In genomic region chr7:126823202-126823711, GRCm38 (mm10) we compare ENCODE assay signal across 9 mouse cellular contexts. TPM values are rescaled to one million over a fixed set of nuclear protein-coding genes. Genes with fewer than 3 reads are reported as not detected.
A peak's percentile ranks its signal among the peaks of the same experiment; 100 is the strongest.
DNase-seq lines count a peak whose midpoint lies in the region; ATAC-seq lines count a peak whose summit lies in the region.
"Had no signal": no experiment of that assay in that cellular context is flagged by ENCODE, and none has a peak within 500 bp of the region (broad histone marks: within the 10 kb centered on the region; RNA-seq: fewer than 3 reads in every experiment).

No protein-coding gene starts in this region.

- H3K9me3 ChIP-seq in lung, embryonic 15.5 days = no peaks in the 10 kb centered on the region
- no peaks in the 10 kb centered on the region for H3K9me3 ChIP-seq in hindbrain, embryonic 14.5 days (ENCODE audit: control insufficient read depth, low read length)
- no peaks in the 10 kb centered on the region for H3K9me3 ChIP-seq in neural tube, embryonic 11.5 days (ENCODE audit: control insufficient read depth, low read length)

- no peaks in the 10 kb centered on the region for H3K36me3 ChIP-seq in lung, embryonic 15.5 days
- H3K36me3 ChIP-seq in hindbrain, embryonic 14.5 days (replicated peaks; ENCODE audit: control insufficient read depth, insufficient read depth) = peaks cover 10% of the 10 kb centered on the region; the same call in 1 of the 2 replicates
- no peaks in the 10 kb centered on the region for H3K36me3 ChIP-seq in neural tube, embryonic 11.5 days (ENCODE audit: control insufficient read depth, insufficient read depth, low read length)

- peak overlapping the region; percentile 19 for H3K4me3 ChIP-seq in lung, embryonic 15.5 days
- peak overlapping the region; percentile 75 for H3K4me3 ChIP-seq in hindbrain, embryonic 14.5 days (replicated peaks; ENCODE audit: low read length)
- peak overlapping the region; percentile 46 for H3K4me3 ChIP-seq in neural tube, embryonic 11.5 days (ENCODE audit: low read depth, low read length)

- WGBS in lung, embryonic 15.5 days = 4% methylated on average over 12 of the region's 19 CpGs
- WGBS in hindbrain, embryonic 14.5 days = 0% methylated on average over 18 of the region's 19 CpGs
- WGBS in neural tube, embryonic 11.5 days = 0% methylated on average over 14 of the region's 19 CpGs

- peak overlapping the region; percentile 50 for H3K4me2 ChIP-seq in lung, embryonic 15.5 days
- H3K4me2 ChIP-seq in hindbrain, embryonic 14.5 days (replicated peaks) = peak overlapping the region; percentile 52
- peak overlapping the region; percentile 75 for H3K4me2 ChIP-seq in neural tube, embryonic 11.5 days (ENCODE audit: low read depth)

- H3K4me1 ChIP-seq in lung, embryonic 15.5 days = 0 out of 2 replicates have a peak, but pooled peaks cover 8% of the 10 kb centered on the region
- peaks cover 29% of the 10 kb centered on the region for H3K4me1 ChIP-seq in hindbrain, embryonic 14.5 days (replicated peaks; ENCODE audit: control insufficient read depth, insufficient read depth, low read length)
- peaks cover 12% of the 10 kb centered on the region for H3K4me1 ChIP-seq in neural tube, embryonic 11.5 days (ENCODE audit: control insufficient read depth, insufficient read depth, low read length)

- H3K27me3 ChIP-seq in lung, embryonic 15.5 days = peaks cover 26% of the 10 kb centered on the region
- no peaks in the 10 kb centered on the region for H3K27me3 ChIP-seq in hindbrain, embryonic 14.5 days (ENCODE audit: control insufficient read depth, insufficient read depth, low read length)
- H3K27me3 ChIP-seq in neural tube, embryonic 11.5 days (ENCODE audit: control insufficient read depth, insufficient read depth, low read length) = peaks cover 5% of the 10 kb centered on the region; the same call in 1 of the 2 replicates

- H3K9ac ChIP-seq in lung, embryonic 15.5 days = no peak overlapping the region
- peak overlapping the region; percentile 90 for H3K9ac ChIP-seq in hindbrain, embryonic 14.5 days
- H3K9ac ChIP-seq in neural tube, embryonic 11.5 days (ENCODE audit: low read length) = peak overlapping the region; percentile 71

- DNase-seq in adrenal gland, adult (ENCODE audit: inconsistent age in 2 of 2, low spot score in 1 of 2) = peak; percentile 36 to 67
- DNase-seq in adrenal gland, adult 8-10 months = no peak
- no peak for DNase-seq in lung, postnatal 25 days (ENCODE audit: low spot score)
- DNase-seq in hindbrain, embryonic 14.5 days (ENCODE audit: low spot score) = peak; percentile 58
- peak; percentile 64 for DNase-seq in neural tube, embryonic 11.5 days (ENCODE audit: low spot score)
- DNase-seq in testis, postnatal 10 days (ENCODE audit: low spot score) = no peak
- DNase-seq in yolk sac, embryonic 10.5 days (ENCODE audit: low spot score) = no peak

- no peak for ATAC-seq in lung, embryonic 15.5 days (ENCODE audit: borderline replicate concordance, extremely low read depth, low FRiP score, low TSS enrichment)
- ATAC-seq in hindbrain, embryonic 14.5 days (ENCODE audit: low FRiP score) = peak; percentile 81
- ATAC-seq in neural tube, embryonic 11.5 days (ENCODE audit: insufficient read depth, low FRiP score, low TSS enrichment) = peak; percentile 72

- H3K27ac ChIP-seq in lung, embryonic 15.5 days = no peak overlapping the region
- H3K27ac ChIP-seq in hindbrain, embryonic 14.5 days = peak overlapping the region; percentile 94
- peak overlapping the region; percentile 62 for H3K27ac ChIP-seq in neural tube, embryonic 11.5 days (ENCODE audit: low read depth, low read length)

RNA-seq across cellular contexts. Expression of gene 4930451I11Rik, which starts 8.2 kb away (rescaled TPM):
- not detected for total RNA-seq in adrenal gland, adult 8-10 months (2022)
- not detected in 2 replicates for polyA plus RNA-seq in lung, embryonic 15.5 days (2015; fragmentation: Nextera tagmentation; extraction: Ambion mirVana)
- polyA plus RNA-seq in hindbrain, embryonic 14.5 days (2014; fragmentation: Nextera tagmentation; extraction: Ambion mirVana) = 0.74 TPM in 1 of 2 replicates, not detected in the other
- polyA plus RNA-seq in neural tube, embryonic 11.5 days (2014; fragmentation: Nextera tagmentation; extraction: Ambion mirVana) = not detected in 2 replicates
- total RNA-seq: left cerebral cortex, postnatal 36 days had no signal

RNA-seq across cellular contexts. Expression of gene Doc2a, which starts 24.0 kb away (rescaled TPM):
- total RNA-seq in adrenal gland, adult 8-10 months (2022) = 1 to 10 TPM in 2 of 4 experiments, under 1 TPM in 2; 0.15 to 1.4 (median 1.1) TPM
- polyA plus RNA-seq in lung, embryonic 15.5 days (2015; fragmentation: Nextera tagmentation; extraction: Ambion mirVana) = 0.81 and 1.1 TPM in 2 replicates
- 16.5 and 25.7 TPM in 2 replicates for polyA plus RNA-seq in hindbrain, embryonic 14.5 days (2014; fragmentation: Nextera tagmentation; extraction: Ambion mirVana)
- polyA plus RNA-seq in neural tube, embryonic 11.5 days (2014; fragmentation: Nextera tagmentation; extraction: Ambion mirVana) = 4.4 and 5.6 TPM in 2 replicates

RNA-seq across cellular contexts. Expression of gene Fam57b, which starts 25.8 kb away (rescaled TPM):
- 10 to 100 TPM in 3 of 4 experiments, 1 to 10 TPM in 1; 9.4 to 16.7 (median 13.8) TPM for total RNA-seq in adrenal gland, adult 8-10 months (2022)
- 0.10 and 0.19 TPM in 2 replicates for polyA plus RNA-seq in lung, embryonic 15.5 days (2015; fragmentation: Nextera tagmentation; extraction: Ambion mirVana)
- 53.2 and 54.7 TPM in 2 replicates for polyA plus RNA-seq in hindbrain, embryonic 14.5 days (2014; fragmentation: Nextera tagmentation; extraction: Ambion mirVana)
- polyA plus RNA-seq in neural tube, embryonic 11.5 days (2014; fragmentation: Nextera tagmentation; extraction: Ambion mirVana) = 14.3 and 14.4 TPM in 2 replicates

RNA-seq across cellular contexts. Expression of gene Ppp4c, which starts 31.0 kb away (rescaled TPM):
- total RNA-seq in adrenal gland, adult 8-10 months (2022) = 100 to 1,000 TPM in 1 of 4 experiments, 10 to 100 TPM in 3; 85.9 to 100 (median 94.9) TPM
- 260 and 262 TPM in 2 replicates for polyA plus RNA-seq in lung, embryonic 15.5 days (2015; fragmentation: Nextera tagmentation; extraction: Ambion mirVana)
- polyA plus RNA-seq in hindbrain, embryonic 14.5 days (2014; fragmentation: Nextera tagmentation; extraction: Ambion mirVana) = 177 and 182 TPM in 2 replicates
- polyA plus RNA-seq in neural tube, embryonic 11.5 days (2014; fragmentation: Nextera tagmentation; extraction: Ambion mirVana) = 318 and 344 TPM in 2 replicates

RNA-seq across cellular contexts. Expression of gene Hirip3, which starts 38.5 kb away (rescaled TPM):
- total RNA-seq in adrenal gland, adult 8-10 months (2022) = 10 to 100 TPM in 3 of 4 experiments, 1 to 10 TPM in 1; 8.7 to 21.8 (median 15.2) TPM
- polyA plus RNA-seq in lung, embryonic 15.5 days (2015; fragmentation: Nextera tagmentation; extraction: Ambion mirVana) = 31.6 and 34.4 TPM in 2 replicates
- polyA plus RNA-seq in hindbrain, embryonic 14.5 days (2014; fragmentation: Nextera tagmentation; extraction: Ambion mirVana) = 10.1 and 11.1 TPM in 2 replicates
- 21.0 and 23.4 TPM in 2 replicates for polyA plus RNA-seq in neural tube, embryonic 11.5 days (2014; fragmentation: Nextera tagmentation; extraction: Ambion mirVana)

Comparison
In these comparisons a context has a peak if more than half of its experiments do, and no peak if none do; other contexts are left out.
1. DNase-seq: peak in adrenal gland, adult (2 of 2), hindbrain, embryonic 14.5 days (single experiment) and neural tube, embryonic 11.5 days (single experiment); none in adrenal gland, adult 8-10 months (single experiment), lung, postnatal 25 days (single experiment), testis, postnatal 10 days (single experiment) and yolk sac, embryonic 10.5 days (single experiment).
2. H3K4me3 ChIP-seq: peak in every context shown above with its lines; median percentile 75 in hindbrain, embryonic 14.5 days; 46 in neural tube, embryonic 11.5 days; 19 in lung, embryonic 15.5 days.
3. RNA of gene Fam57b, which starts 25.8 kb away (polyA plus RNA-seq): 53.2 to 54.7 TPM in hindbrain, embryonic 14.5 days and 14.3 to 14.4 TPM in neural tube, embryonic 11.5 days; 0.10 to 0.19 TPM in lung, embryonic 15.5 days; every median in the first group is over 10 times any median in the second.
4. Peak in every context shown above with its lines, with median percentiles within 50 percentile points of each other: H3K4me2 ChIP-seq.